In genomic region chr2:165721941-165722340, GRCm38 (mm10) we compare ENCODE assay signal across 12 mouse cellular contexts.
"Had no signal": no experiment of that assay in that cellular context is flagged by ENCODE, and none has a peak within 500 bp of the region (broad histone marks: within the 10 kb centered on the region; RNA-seq: fewer than 3 reads in every experiment).

No protein-coding gene starts in this region.

- H3K9me3 ChIP-seq: kidney, embryonic 15.5 days; limb, embryonic 15.5 days; midbrain, embryonic 12.5 days; neural tube, embryonic 13.5 days; stomach, embryonic 15.5 days had no signal

- ATAC-seq: midbrain, embryonic 16.5 days had no signal

- H3K27ac ChIP-seq: kidney, embryonic 15.5 days; limb, embryonic 15.5 days; liver, embryonic 14.5 days; midbrain, embryonic 12.5 days; neural tube, embryonic 13.5 days; stomach, embryonic 15.5 days had no signal

- H3K36me3 ChIP-seq: kidney, embryonic 15.5 days; limb, embryonic 15.5 days; midbrain, embryonic 12.5 days; stomach, embryonic 15.5 days had no signal

- DNase-seq: kidney, postnatal 14 days; lung, postnatal 4 days; right cerebral cortex, postnatal 14 days; thymus, postnatal 36 days had no signal

- H3K4me2 ChIP-seq: kidney, embryonic 15.5 days; limb, embryonic 15.5 days; midbrain, embryonic 12.5 days; neural tube, embryonic 13.5 days; stomach, embryonic 15.5 days had no signal

- H3K9ac ChIP-seq: kidney, embryonic 15.5 days; limb, embryonic 15.5 days; liver, embryonic 14.5 days; midbrain, embryonic 12.5 days; neural tube, embryonic 13.5 days; stomach, embryonic 15.5 days had no signal

- H3K27me3 ChIP-seq: kidney, embryonic 15.5 days; limb, embryonic 15.5 days; midbrain, embryonic 12.5 days; neural tube, embryonic 13.5 days; stomach, embryonic 15.5 days had no signal

- H3K4me1 ChIP-seq: stomach, embryonic 15.5 days had no signal

- H3K4me3 ChIP-seq: kidney, embryonic 15.5 days; limb, embryonic 15.5 days; megakaryocyte, embryonic 14.5 days; midbrain, embryonic 12.5 days; neural tube, embryonic 13.5 days; stomach, embryonic 15.5 days had no signal
